Mouse (Mus musculus) stomach, postnatal 0 days (tissue): ENCODE results near the gene Zfp93.

Source experiments
- CTCF ChIP-seq: IDR thresholded peaks from 2 replicates; pipeline ENCODE4 v1.5.1; 2016; ENCODE audit warnings: antibody characterized with exemption, low read depth, mild to moderate bottlenecking, moderate library complexity
- EP300 ChIP-seq: optimal IDR thresholded peaks from 2 replicates; pipeline ENCODE3; 2016; ENCODE audit warnings: antibody characterized with exemption

GRCm38 (mm10) chr7:24315726-24316566 is 45.7 kb downstream of the Zfp93 start:
- no peak for TF ChIP-seq CTCF
- no peak for TF ChIP-seq EP300
